Mouse (Mus musculus): ENCODE measurements at regions not wholly inside any gene's neighbourhood (a gene's known extent, or its start where the extent isn't known, plus 50 kb on each side); places are given as distances from the start of the nearest gene placed in this dataset.

GRCm38 (mm10) chr19:52525509-52525908, 261.4 kb downstream of the Ins1 start:
- no peak overlapping the region for H3K27ac ChIP-seq (ENCODE audit: control insufficient read depth, low read depth, low read length)
- TF ChIP-seq TBP (IDR thresholded peaks at IDR 0.05; ENCODE audit: low read depth, low read length) (no peak), MAZ (IDR thresholded peaks at IDR 0.05; ENCODE audit: low read depth, low read length) (no peak), MXI1 (IDR thresholded peaks at IDR 0.05; ENCODE audit: low read depth, low read length) (no peak), TAL1 (IDR thresholded peaks at IDR 0.05; ENCODE audit: low read length) (no peak), USF1 (IDR thresholded peaks at IDR 0.05; ENCODE audit: low read depth, low read length) (no peak), ZKSCAN1 (IDR thresholded peaks at IDR 0.05; ENCODE audit: low read depth, low read length) (no peak), JUND (IDR thresholded peaks at IDR 0.05; ENCODE audit: low read depth, low read length) (no peak), CHD2 (IDR thresholded peaks at IDR 0.05; ENCODE audit: low read length) (no peak), RAD21 (IDR thresholded peaks at IDR 0.05; ENCODE audit: low read depth, low read length) (no peak), ZMIZ1 (IDR thresholded peaks at IDR 0.05; ENCODE audit: low read depth, low read length) (no peak), ELF1 (IDR thresholded peaks at IDR 0.05; ENCODE audit: low read depth, low read length) (no peak), UBTF (IDR thresholded peaks at IDR 0.05; ENCODE audit: borderline replicate concordance, insufficient read depth, low read depth, low read length) (no peak), EP300 (IDR thresholded peaks at IDR 0.05; ENCODE audit: low read depth in 1 of 2, low read length in 2 of 2) (no peak), USF2 (IDR thresholded peaks at IDR 0.05; ENCODE audit: borderline replicate concordance in 1 of 2, insufficient read depth in 1 of 2, low read depth in 1 of 2, low read length in 2 of 2) (no peak)
- DNase-seq (ENCODE audit: low read depth, low spot score), result no peak
- H3K79me2 ChIP-seq (ENCODE audit: control insufficient read depth, insufficient read depth, low read length, poor library complexity), result no peaks in the 10 kb centered on the region
- H3K4me3 ChIP-seq (ENCODE audit: control insufficient read depth in 1 of 2, insufficient read depth in 1 of 2, low read depth in 2 of 2, low read length in 2 of 2), result no peak overlapping the region
- H3K9ac ChIP-seq (ENCODE audit: control insufficient read depth, low read depth, low read length, poor library complexity, severe bottlenecking), result no peak overlapping the region
- no peaks in the 10 kb centered on the region for H3K9me3 ChIP-seq (replicated peaks; ENCODE audit: insufficient read depth, low read length)
- no peaks in the 10 kb centered on the region for H3K4me1 ChIP-seq (ENCODE audit: control insufficient read depth in 1 of 2, insufficient read depth in 2 of 2, low read length in 2 of 2)
- no peaks in the 10 kb centered on the region for H3K27me3 ChIP-seq (ENCODE audit: control insufficient read depth in 1 of 2, insufficient read depth in 2 of 2, low read length in 2 of 2)
- H3K36me3 ChIP-seq (ENCODE audit: control insufficient read depth in 1 of 2, insufficient read depth in 2 of 2, low read length in 2 of 2), result no peaks in the 10 kb centered on the region

- H3K9me3 ChIP-seq (replicated peaks; ENCODE audit: insufficient read depth, low read length), result no peaks in the 10 kb centered on the region
These were observed 239.2 kb downstream of the Ins1 start for GRCm38 (mm10) chr19:52503331-52503730.

More at GRCm38 (mm10) chr19:52503331-52503730, 239.2 kb downstream of the Ins1 start:
- Histone ChIP-seq H3K4me1 (ENCODE audit: control insufficient read depth in 1 of 2, insufficient read depth in 2 of 2, low read length in 2 of 2) (no peaks in the 10 kb centered on the region), H3K36me3 (ENCODE audit: control insufficient read depth in 1 of 2, insufficient read depth in 2 of 2, low read length in 2 of 2) (no peaks in the 10 kb centered on the region), H3K27me3 (ENCODE audit: control insufficient read depth in 1 of 2, insufficient read depth in 2 of 2, low read length in 2 of 2) (no peaks in the 10 kb centered on the region), H3K27ac (ENCODE audit: control insufficient read depth, low read depth, low read length) (no peak overlapping the region), H3K9ac (ENCODE audit: control insufficient read depth, low read depth, low read length, poor library complexity, severe bottlenecking) (no peak overlapping the region), H3K4me3 (ENCODE audit: control insufficient read depth in 1 of 2, insufficient read depth in 1 of 2, low read depth in 2 of 2, low read length in 2 of 2) (no peak overlapping the region), H3K79me2 (ENCODE audit: control insufficient read depth, insufficient read depth, low read length, poor library complexity) (no peaks in the 10 kb centered on the region)
- DNase-seq (ENCODE audit: low read depth, low spot score), result no peak
- TF ChIP-seq ZMIZ1 (IDR thresholded peaks at IDR 0.05; ENCODE audit: low read depth, low read length), result no peak
- no peak for TF ChIP-seq TBP (IDR thresholded peaks at IDR 0.05; ENCODE audit: low read depth, low read length)
- no peak for TF ChIP-seq HCFC1 (IDR thresholded peaks at IDR 0.05; ENCODE audit: low read depth, low read length)
- no peak for TF ChIP-seq POLR2AphosphoS5 (IDR thresholded peaks at IDR 0.05; ENCODE audit: borderline replicate concordance, low read depth, low read length)
- no peak for TF ChIP-seq POLR2A (IDR thresholded peaks at IDR 0.05; ENCODE audit: control insufficient read depth in 1 of 2, insufficient read depth in 1 of 2, low read depth in 1 of 2, low read length in 2 of 2, poor library complexity in 1 of 2)
- no peak for TF ChIP-seq NELFE (IDR thresholded peaks at IDR 0.05; ENCODE audit: low read depth, low read length)
- TF ChIP-seq CTCF (IDR thresholded peaks at IDR 0.05 in 2 of 3, conservative IDR thresholded peaks at IDR 0.05 in 1 of 3; ENCODE audit: control insufficient read depth in 1 of 3, insufficient read depth in 1 of 3, low read depth in 2 of 3, low read length in 3 of 3, poor library complexity in 1 of 3, severe bottlenecking in 1 of 3), result no peak
- TF ChIP-seq MEF2A (IDR thresholded peaks at IDR 0.05; ENCODE audit: extremely low read depth, insufficient replicate concordance, low read depth, low read length, poor library complexity, severe bottlenecking), result no peak
- TF ChIP-seq RCOR1 (IDR thresholded peaks at IDR 0.05; ENCODE audit: low read depth, low read length), result no peak
- TF ChIP-seq MAZ (IDR thresholded peaks at IDR 0.05; ENCODE audit: low read depth, low read length), result no peak
- no peak for TF ChIP-seq MYC (IDR thresholded peaks at IDR 0.05; ENCODE audit: low read depth, low read length)
- TF ChIP-seq ZC3H11A (IDR thresholded peaks at IDR 0.05; ENCODE audit: low read depth, low read length), result no peak
- TF ChIP-seq CHD1 (IDR thresholded peaks at IDR 0.05; ENCODE audit: low read depth, low read length), result no peak
- TF ChIP-seq ZNF384 (IDR thresholded peaks at IDR 0.05; ENCODE audit: low read depth, low read length), result no peak
- TF ChIP-seq POLR2AphosphoS2 (IDR thresholded peaks at IDR 0.05; ENCODE audit: low read length), result no peak
- no peak for TF ChIP-seq MAFK (IDR thresholded peaks at IDR 0.05; ENCODE audit: borderline replicate concordance, low read depth, low read length)
- TF ChIP-seq SIN3A (IDR thresholded peaks at IDR 0.05; ENCODE audit: low read length), result no peak
- TF ChIP-seq E2F4 (IDR thresholded peaks at IDR 0.05; ENCODE audit: borderline replicate concordance, low read depth, low read length), result no peak
